Mouse (Mus musculus) heart, postnatal 0 days (tissue): ENCODE data around the gene Limch1.

ENCODE experiments used
- CTCF ChIP-seq: IDR thresholded peaks from 2 replicates; pipeline ENCODE4 v1.5.1; 2016; ENCODE audit warnings: antibody characterized with exemption, control low read depth, low read depth
- EP300 ChIP-seq: IDR thresholded peaks from 2 replicates; pipeline ENCODE4 v1.6.1; 2016; ENCODE audit warnings: antibody characterized with exemption, low read depth

DNA sequence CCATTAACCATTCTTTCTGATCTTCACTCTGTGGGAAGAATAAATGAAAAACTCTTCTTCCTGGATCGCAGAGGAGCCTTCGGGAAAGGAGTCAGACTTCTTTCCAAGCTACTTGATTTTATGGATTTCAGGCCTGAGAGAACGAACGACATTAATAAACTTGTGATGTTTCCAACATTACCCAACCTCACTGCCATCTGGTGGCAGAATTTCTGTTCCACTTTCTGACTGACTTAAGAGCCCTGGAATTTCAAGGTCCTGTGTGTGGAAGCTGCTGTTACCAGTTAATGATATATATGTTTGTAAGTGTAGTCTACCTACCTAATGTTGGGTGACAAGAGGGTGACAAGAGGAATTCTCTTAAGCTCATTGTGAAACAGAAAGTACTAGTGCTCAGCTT is 243.3 kb downstream of the Limch1 start:
- TF ChIP-seq CTCF = peak; percentile 50
- TF ChIP-seq EP300 = no peak
